Mouse (Mus musculus): ENCODE data around the gene AC129217.1. TPM values are rescaled to one million over a fixed set of nuclear protein-coding genes. Genes with fewer than 3 reads are reported as not detected.

AC129217.1 gene
- polyA plus RNA-seq (2016; fragmentation: Nextera tagmentation; extraction: Ambion mirVana) = 0.45 TPM in 1 of 2 replicates, not detected in the other

DNA sequence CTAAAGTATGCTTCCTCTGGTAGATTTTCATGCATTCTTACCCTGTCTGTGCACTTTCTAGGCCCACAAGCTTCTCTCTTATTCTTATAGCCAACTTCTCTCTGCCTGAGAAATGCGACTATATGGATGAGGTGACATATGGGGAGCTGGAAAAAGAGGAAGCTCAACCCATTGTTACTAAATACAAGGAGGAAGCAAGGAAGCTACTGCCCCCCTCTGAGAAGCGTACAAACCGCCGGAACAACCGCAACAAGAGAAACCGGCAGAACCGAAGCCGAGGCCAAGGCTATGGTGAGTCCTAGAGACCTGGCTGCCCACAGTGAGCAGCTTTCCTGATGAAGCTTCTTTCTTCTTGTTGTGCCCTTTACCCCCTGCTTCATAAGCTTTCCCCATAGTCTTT lies at the start of gene AC129217.1:
Gene AC129217.1, plus strand, starts transcription at position 114 of the 400 bp plus-strand sequence.
- Histone ChIP-seq H3K9me3 (no peaks in the 10 kb centered on the region), H3K27ac (no peak within 1 kb of the TSS), H3K4me1 (no peaks in the 10 kb centered on the region), H3K27me3 (replicated peaks) (no peaks in the 10 kb centered on the region), H3K4me2 (replicated peaks) (no peak within 1 kb of the TSS), H3K4me3 (no peak within 1 kb of the TSS), H3K36me3 (peaks cover 95% of the 10 kb centered on the region), H3K9ac (no peak within 1 kb of the TSS)
- ATAC-seq (ENCODE audit: low FRiP score, low read depth) = no peak
- 85% methylated on average over 8 of the region's 8 CpGs for WGBS

DNA sequence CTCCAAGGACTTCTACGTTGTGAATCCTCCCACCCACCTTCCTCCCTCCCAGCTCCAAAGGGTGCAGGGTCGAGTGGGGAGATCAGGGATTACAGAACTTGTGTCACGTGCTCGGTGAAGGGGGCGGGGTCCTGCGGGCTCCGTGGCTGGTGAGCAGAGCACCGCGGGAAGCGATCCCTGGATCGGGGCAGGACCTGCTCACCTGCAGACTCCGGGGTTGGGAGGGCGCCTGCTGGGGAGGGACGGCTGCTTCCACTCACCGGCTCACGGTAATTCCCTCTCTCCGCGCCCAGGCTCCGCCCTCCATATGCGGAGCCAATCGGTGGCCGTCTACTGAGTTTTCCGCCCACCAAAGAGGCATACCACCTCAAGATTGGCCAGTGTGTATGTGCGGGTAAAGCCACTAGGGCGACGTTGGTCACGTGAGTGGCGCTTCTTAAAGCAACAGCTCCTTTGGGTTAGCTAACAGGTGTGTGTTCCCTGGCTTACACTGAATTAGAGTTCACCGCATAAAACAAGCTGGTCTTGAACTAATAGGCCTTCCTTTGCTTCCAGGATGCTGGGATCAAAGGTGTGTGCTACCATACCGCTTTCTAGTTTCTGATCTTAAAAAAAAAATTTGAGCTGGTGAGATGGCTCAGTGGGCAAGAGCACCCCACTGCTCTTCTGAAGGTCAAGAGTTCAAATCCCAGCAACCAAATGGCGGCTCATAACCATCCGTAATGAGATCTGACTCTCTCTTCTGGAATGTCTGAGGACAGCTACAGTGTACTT lies 43.4 kb upstream of the AC129217.1 start, which contains the start of gene Taf6l:
Gene Taf6l, minus strand, starts transcription at position 410 of the 774 bp plus-strand sequence.
- Histone ChIP-seq H3K9me3 (no peaks in the 10 kb centered on the region), H3K9ac (peak within 1 kb of the TSS; percentile 62), H3K27me3 (replicated peaks) (no peaks in the 10 kb centered on the region), H3K36me3 (peaks cover 29% of the 10 kb centered on the region), H3K27ac (no peak within 1 kb of the TSS), H3K4me1 (peaks cover 18% of the 10 kb centered on the region; the same call in 1 of the 2 replicates), H3K4me2 (replicated peaks) (peak within 1 kb of the TSS; percentile 68), H3K4me3 (peak within 1 kb of the TSS; percentile 74)
- WGBS = under 1% methylated on average over 32 of the region's 32 CpGs
- peak; percentile 99 for ATAC-seq (ENCODE audit: low FRiP score, low read depth)

DNA sequence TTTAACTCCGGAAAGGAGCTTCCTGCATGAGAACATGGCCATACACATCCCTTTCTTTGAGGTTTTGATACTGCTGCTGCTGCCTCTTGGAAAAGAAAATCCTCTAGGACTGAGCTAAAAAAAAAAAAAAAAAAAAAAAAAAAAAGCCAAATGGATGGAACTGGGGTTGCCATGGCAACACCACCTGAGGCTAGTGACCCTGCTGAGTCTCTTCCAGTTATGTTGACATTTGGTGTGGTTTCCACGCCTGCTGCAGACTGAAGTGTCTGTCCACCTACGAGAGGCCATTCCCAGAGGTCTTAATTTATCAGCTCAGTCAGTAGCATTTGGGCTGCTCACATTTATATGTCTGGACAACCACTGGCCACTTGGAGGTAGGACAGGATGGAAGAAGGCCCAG lies 41.1 kb upstream of the AC129217.1 start:
- Histone ChIP-seq H3K4me1 (peaks cover 18% of the 10 kb centered on the region; the same call in 1 of the 2 replicates), H3K9me3 (no peaks in the 10 kb centered on the region), H3K9ac (no peak overlapping the region), H3K36me3 (peaks cover 24% of the 10 kb centered on the region), H3K27ac (no peak overlapping the region), H3K4me2 (replicated peaks) (no peak overlapping the region), H3K4me3 (no peak overlapping the region), H3K27me3 (replicated peaks) (no peaks in the 10 kb centered on the region)
- no peak for ATAC-seq (ENCODE audit: low FRiP score, low read depth)
- WGBS = 22% methylated on average over 3 of the region's 3 CpGs

DNA sequence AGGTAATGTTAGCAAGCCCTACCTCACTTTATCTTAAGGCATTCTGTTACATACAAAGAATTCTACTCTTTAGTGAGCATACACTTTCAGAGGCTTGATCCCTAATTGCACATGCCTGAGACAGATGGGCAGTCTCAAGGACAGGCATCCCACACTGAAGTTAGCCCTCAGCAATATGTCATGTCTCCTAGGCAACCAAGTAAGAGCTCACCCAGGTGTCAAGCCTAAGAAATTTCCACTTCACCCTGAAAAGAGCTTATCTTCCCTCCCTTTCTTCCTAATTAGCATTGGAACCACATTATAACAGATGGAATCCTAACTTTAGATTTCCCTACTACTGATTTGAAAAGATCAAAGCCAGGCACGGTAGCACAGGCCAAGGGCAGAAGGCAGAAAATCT lies 40.4 kb upstream of the AC129217.1 start:
- WGBS = 36% methylated on average over 1 of the region's 1 CpGs
- H3K27ac ChIP-seq = no peak overlapping the region
- no peak overlapping the region for H3K4me3 ChIP-seq
- no peak for ATAC-seq (ENCODE audit: low FRiP score, low read depth)
- no peaks in the 10 kb centered on the region for H3K9me3 ChIP-seq
- H3K4me1 ChIP-seq = peaks cover 18% of the 10 kb centered on the region; the same call in 1 of the 2 replicates
- no peak overlapping the region for H3K4me2 ChIP-seq (replicated peaks)
- H3K36me3 ChIP-seq = peaks cover 24% of the 10 kb centered on the region
- H3K27me3 ChIP-seq (replicated peaks) = no peaks in the 10 kb centered on the region
- no peak overlapping the region for H3K9ac ChIP-seq

DNA sequence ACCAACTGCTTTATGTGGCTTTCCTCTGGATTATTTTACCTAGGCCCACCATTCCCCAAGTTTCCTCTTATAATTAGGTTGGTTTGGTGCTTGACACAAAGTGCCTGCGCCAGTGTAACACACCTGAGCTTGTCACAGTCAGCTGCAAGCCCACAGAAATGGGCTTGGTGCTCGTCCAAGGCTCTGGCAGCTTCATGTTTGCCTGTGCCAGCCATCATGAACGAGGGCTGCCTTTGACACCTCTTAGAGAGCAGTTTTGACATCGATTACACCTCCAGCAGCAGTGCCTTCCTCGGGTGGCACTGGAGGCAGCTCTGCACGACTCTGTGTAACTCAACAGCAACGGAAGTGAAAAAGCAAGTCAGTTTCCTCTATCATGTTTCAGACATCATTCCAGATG lies 39.4 kb upstream of the AC129217.1 start:
- Histone ChIP-seq H3K36me3 (peaks cover 34% of the 10 kb centered on the region), H3K9me3 (no peaks in the 10 kb centered on the region), H3K4me3 (no peak overlapping the region), H3K9ac (no peak overlapping the region), H3K4me1 (peaks cover 16% of the 10 kb centered on the region; the same call in 1 of the 2 replicates), H3K27ac (no peak overlapping the region), H3K4me2 (replicated peaks) (no peak overlapping the region), H3K27me3 (replicated peaks) (no peaks in the 10 kb centered on the region)
- 88% methylated on average over 7 of the region's 7 CpGs for WGBS
- no peak for ATAC-seq (ENCODE audit: low FRiP score, low read depth)

DNA sequence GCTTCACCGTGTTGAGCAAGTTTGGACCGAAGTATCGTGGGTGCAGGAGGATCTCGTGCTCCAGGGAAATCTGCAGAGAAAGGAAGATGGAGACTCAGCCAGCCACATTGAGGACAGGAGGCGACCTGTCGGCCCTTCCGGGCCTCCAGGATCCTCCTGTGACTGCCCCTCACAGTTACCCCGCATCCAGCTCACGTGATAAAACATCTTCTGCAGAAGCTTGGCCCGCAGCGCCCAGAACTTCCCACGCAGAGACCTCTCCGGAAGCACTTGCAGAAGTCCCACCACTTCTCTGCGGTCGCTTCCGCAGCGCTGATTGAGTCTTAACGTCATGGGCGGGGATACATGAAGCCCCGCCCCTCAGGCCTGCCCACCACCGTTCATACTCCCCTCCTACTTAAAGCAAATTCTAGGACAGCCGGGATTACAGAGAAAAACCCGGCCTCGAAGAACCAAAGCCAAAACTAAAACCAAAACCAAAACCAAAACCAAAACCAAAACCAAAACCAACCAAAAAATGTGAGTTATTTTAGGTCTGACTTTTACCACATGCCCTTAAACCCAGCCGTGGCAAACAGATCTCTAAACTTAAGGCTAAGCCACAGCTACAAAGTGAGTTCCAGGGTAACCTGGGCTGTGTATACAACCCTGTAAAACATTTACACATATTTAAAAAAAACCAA lies 31.2 kb upstream of the AC129217.1 start, which contains the start of gene Polr2g:
Gene Polr2g, minus strand, starts transcription at position 314 of the 683 bp plus-strand sequence.
- Histone ChIP-seq H3K4me1 (peaks cover 22% of the 10 kb centered on the region), H3K27ac (no peak within 1 kb of the TSS), H3K9me3 (no peaks in the 10 kb centered on the region), H3K9ac (peak within 1 kb of the TSS; percentile 70), H3K4me3 (peak within 1 kb of the TSS; percentile 72), H3K27me3 (replicated peaks) (no peaks in the 10 kb centered on the region), H3K4me2 (replicated peaks) (peak within 1 kb of the TSS; percentile 82), H3K36me3 (peaks cover 24% of the 10 kb centered on the region)
- 2% methylated on average over 25 of the region's 25 CpGs for WGBS
- peak; percentile 62 for ATAC-seq (ENCODE audit: low FRiP score, low read depth)

DNA sequence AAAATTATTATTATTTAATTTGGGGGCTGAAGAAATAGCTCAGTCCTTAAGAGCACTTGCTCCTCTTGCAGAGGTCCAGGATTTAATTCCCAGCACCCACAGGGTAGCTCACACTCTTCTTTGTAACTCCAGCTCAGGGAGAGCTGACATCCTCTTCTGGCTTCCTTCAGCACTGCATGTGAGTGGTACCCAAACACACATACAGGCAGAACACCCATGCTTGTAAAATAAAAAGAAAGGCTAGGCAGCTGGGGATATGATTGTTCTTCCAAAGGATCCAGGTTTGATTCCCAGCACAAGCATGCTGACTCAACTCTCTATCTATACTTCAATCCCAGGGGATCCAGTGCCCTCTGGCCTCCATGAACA lies 30.6 kb upstream of the AC129217.1 start:
- ATAC-seq (ENCODE audit: low FRiP score, low read depth) = no peak
- Histone ChIP-seq H3K9ac (no peak overlapping the region), H3K4me3 (no peak overlapping the region), H3K9me3 (no peaks in the 10 kb centered on the region), H3K27me3 (replicated peaks) (no peaks in the 10 kb centered on the region), H3K36me3 (peaks cover 21% of the 10 kb centered on the region), H3K4me2 (replicated peaks) (peak overlapping the region; percentile 82), H3K27ac (no peak overlapping the region), H3K4me1 (peaks cover 24% of the 10 kb centered on the region)

DNA sequence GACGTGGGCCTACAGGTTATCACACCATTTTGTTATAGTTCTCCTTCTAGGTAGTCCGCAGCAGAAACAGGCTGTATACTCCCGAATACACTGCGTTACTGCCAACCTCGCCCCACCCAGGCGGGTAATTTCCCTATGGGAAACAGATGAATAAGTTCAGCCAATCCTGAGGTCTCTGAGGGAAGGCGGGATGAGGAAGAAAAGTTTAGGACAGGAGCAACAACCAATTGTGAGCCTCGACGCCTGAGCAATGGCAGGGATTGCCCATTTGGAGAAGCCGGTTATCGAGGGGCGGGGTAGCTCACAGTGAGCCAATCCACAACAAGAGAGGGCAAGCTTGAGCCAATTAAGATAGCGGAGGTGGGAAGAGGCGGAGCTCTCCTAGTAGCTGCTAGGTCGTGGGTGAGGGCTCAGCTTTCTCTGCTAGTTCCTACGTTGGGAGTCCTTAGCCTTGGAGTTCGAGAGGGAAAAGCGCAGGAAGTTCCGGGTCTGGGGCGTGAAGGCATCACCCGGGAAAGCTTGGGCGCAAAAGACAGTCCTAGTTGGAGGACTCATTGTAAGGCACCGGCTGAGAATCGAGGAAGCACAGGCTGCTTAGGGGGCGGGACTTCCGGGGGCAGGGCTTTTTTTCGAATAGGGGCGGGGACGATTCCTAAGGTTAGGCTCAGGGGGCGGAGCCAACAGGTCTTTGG lies 27.3 kb upstream of the AC129217.1 start, which contains the start of gene Zbtb3:
Gene Zbtb3, plus strand, starts transcription at position 426 of the 692 bp plus-strand sequence.
- Histone ChIP-seq H3K4me3 (peak within 1 kb of the TSS; percentile 54), H3K27me3 (replicated peaks) (no peaks in the 10 kb centered on the region), H3K36me3 (peaks cover 26% of the 10 kb centered on the region), H3K9me3 (no peaks in the 10 kb centered on the region), H3K4me2 (replicated peaks) (peak within 1 kb of the TSS; percentile 73), H3K9ac (peak within 1 kb of the TSS; percentile 51), H3K4me1 (peaks cover 22% of the 10 kb centered on the region), H3K27ac (peak within 1 kb of the TSS; percentile 57; the same call in 1 of the 2 replicates)
- ATAC-seq (ENCODE audit: low FRiP score, low read depth) = peak; percentile 97
- WGBS = under 1% methylated on average over 30 of the region's 30 CpGs

DNA sequence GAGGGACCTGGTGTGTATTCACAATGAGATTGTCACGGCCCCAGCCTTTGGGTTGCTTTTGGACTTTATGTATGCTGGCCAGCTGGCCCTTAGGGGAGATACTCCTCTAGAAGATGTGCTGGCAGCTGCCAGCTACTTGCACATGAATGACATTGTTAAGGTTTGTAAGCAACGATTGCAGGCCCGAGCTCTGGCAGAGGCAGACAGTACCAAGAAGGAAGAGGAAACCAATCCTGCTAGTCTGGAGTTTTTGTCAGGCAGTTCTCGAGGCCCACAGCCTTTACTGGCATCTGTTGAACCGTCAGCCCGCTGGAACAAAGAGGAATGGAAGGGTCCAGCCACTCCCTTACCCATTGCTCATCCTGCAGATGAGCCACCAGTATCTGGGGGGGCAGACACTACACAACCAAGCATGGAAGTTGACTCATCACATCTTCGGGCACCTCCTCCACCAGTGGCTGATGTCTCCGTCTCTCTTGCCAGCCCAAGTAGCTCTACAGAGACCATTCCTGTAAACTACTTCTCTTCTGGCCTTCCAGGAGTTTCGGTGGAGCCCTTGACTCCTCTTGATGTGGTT lies 26.3 kb upstream of the AC129217.1 start:
- Histone ChIP-seq H3K36me3 (peaks cover 35% of the 10 kb centered on the region), H3K27ac (no peak overlapping the region), H3K4me1 (peaks cover 15% of the 10 kb centered on the region), H3K4me2 (replicated peaks) (peak overlapping the region; percentile 73), H3K27me3 (replicated peaks) (no peaks in the 10 kb centered on the region), H3K4me3 (no peak overlapping the region), H3K9ac (no peak overlapping the region), H3K9me3 (no peaks in the 10 kb centered on the region)
- ATAC-seq (ENCODE audit: low FRiP score, low read depth) = no peak
- 92% methylated on average over 9 of the region's 9 CpGs for WGBS

DNA sequence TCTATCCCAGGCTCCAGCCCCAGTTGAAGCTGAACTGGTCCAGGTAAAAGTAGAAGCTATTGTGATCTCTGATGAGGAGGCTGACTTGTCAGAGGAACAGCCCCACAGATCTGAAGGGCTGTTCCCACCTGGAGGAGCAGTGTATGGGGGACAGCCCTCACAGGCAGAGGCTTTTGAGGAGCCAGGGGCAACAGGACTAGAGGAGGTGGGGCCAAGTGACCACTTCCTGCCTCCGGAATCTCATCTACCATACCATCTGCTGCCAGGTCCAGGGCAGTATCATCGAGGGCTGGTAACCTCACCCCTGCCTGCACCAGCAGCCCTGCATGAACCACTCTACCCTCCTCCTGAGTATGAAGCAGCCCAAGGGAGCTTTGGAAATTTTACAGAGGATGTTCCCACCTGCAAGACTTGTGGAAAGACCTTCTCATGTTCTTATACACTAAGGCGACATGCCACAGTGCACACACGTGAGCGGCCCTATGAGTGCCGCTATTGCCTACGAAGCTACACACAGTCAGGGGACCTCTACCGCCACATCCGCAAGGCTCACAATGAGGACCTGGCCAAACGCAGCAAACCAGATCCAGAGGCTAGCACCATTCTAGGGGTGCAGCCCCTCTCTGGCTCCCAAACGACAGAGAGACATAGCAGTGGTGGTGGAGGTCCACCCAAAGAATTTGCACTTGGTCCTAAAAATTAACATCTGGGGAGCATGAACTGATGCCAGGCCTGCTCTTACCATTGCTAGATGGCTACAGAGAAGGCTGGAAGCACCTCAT lies 25.5 kb upstream of the AC129217.1 start:
- no peak overlapping the region for H3K4me3 ChIP-seq
- no peaks in the 10 kb centered on the region for H3K9me3 ChIP-seq

DNA sequence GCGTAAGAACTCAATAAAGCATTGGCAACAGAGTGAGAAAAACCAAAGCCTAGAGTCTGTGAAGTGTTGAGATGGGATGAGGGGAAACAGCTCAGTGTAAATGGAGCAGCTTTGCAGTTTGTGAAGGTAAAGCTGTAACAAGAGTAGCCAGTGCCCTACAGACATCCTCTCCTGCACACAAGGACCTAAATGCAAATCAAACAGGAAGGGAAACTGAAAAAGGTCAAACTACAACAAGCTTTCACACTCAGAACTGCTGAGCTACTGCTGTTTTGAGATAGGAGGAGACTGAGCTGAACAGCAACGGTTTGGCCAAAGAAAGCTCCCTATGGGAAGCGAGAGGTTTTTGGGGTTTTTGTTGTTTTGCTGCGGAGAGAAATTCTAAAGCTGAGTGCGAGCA lies 22.8 kb upstream of the AC129217.1 start:
- Histone ChIP-seq H3K4me2 (replicated peaks) (no peak overlapping the region), H3K4me1 (peaks cover 12% of the 10 kb centered on the region), H3K4me3 (no peak overlapping the region), H3K27me3 (replicated peaks) (no peaks in the 10 kb centered on the region), H3K9ac (no peak overlapping the region), H3K27ac (no peak overlapping the region), H3K36me3 (peaks cover 60% of the 10 kb centered on the region), H3K9me3 (no peaks in the 10 kb centered on the region)
- WGBS = 96% methylated on average over 5 of the region's 5 CpGs
- no peak for ATAC-seq (ENCODE audit: low FRiP score, low read depth)

More for the DNA sequence above, 25.5 kb upstream of the AC129217.1 start:
- 0 out of 2 replicates have a peak overlapping the region, but pooled peaks have one; percentile 73 for H3K4me2 ChIP-seq (replicated peaks)
- no peak overlapping the region for H3K9ac ChIP-seq
- peaks cover 39% of the 10 kb centered on the region for H3K36me3 ChIP-seq
- peaks cover 15% of the 10 kb centered on the region for H3K4me1 ChIP-seq
- 94% methylated on average over 11 of the region's 11 CpGs for WGBS
- H3K27ac ChIP-seq = no peak overlapping the region
- no peak for ATAC-seq (ENCODE audit: low FRiP score, low read depth)
- H3K27me3 ChIP-seq (replicated peaks) = no peaks in the 10 kb centered on the region
